Mouse (Mus musculus): ENCODE data around the gene Foxf2.
A peak's percentile ranks its signal among the peaks of the same experiment; 100 is the strongest.

Gene Foxf2

DNA sequence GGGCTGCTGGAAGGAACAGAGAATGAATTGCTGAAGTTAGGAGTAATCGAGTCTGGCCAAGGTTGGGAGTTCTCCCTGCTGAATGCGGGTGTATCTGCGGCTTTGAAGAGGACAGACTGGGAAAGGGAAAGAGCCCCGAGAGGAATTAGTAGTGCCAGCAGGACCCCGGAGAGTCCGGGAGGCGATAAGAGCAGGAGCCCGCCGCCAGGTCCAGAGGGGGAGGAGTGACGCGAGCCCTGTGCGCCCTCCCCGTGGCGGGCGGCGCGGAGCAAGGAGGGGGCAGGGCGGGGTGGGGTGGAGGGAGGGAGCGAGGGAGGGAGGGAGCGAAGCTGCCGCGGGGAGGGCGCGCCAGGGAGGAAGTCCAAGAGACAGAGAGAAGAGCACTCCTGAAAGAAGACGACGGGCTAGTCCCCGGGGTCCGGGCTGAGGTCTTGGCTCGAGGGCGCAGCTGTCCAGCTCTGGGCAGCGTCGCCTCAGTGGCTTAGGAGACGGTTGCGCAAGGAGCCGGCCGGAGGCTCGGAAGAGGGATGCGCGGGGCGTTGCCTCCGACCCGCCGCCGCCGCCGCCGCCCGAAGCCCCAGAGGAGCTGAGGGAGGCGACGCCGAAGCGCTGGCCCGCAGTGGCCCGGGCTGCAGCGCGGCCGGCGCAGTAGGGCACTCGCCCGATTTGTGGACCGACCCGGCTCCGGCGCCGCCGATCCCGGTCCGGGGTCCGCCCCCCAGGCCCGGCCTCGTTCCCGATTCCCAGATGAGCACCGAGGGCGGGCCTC lies at the start of gene Foxf2:
Gene Foxf2, plus strand, starts transcription at position 484 of the 769 bp plus-strand sequence.
- no peak for DNase-seq (ENCODE audit: low read depth, low spot score)

DNA sequence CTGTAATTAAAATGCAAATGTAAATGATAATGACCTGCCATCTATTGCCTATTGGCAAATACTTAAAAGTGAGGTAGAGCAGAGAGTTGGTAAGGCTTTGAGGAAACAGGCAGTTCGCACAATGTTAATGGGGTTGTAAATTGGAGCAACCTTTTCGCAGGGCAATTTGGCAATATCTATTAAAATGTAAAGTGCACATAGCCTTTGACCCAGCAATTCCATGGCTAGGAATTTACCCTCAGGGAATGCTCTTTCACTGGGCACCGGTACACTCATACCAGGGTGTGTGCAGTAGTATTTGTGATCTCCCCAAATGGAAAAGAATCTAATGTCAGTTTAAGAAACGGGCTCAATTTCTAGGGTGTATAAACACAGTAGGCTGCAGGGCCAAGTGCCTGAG lies 48.9 kb upstream of the Foxf2 start:
- DNase-seq (ENCODE audit: low read depth, low spot score) = no peak

DNA sequence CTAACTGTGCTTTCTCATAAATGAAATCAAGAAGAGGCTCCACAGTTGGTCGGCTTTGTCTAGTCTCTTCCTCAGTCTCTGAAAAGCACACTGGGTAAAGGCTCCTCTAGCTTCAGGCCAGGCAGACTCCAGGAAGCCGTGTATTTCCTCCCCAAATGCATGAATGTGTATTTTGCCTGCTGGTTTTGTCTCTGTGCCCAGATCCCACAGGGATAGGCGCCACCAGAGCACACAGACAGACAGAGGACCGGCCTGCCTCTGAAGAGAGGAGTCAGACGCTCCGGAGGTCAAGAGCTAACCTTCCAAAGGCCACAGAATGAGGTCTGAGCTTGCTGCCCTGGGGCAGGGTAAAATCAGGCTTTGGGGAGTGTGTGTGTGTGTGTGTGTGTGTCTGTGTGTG lies 48.0 kb upstream of the Foxf2 start:
- no peak for DNase-seq (ENCODE audit: low read depth, low spot score)

DNA sequence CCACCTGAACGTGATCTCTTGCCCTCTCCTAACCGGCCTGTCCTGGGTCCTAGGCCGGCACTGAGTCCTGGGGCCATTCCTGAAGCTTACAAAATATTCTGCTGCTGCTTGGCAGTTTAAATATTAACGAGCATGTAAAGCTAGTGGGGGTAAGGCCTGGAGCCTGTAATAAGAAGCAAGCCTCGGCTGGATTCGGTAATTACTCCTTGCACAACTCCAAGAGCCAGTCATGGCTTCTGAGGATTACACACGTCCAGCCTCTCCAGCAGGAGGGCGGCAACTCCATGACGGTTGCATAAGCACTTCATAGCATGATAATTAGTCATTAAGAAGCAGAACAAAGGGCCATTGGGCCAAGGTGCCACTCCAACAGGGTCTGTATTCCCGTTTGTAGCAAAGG lies 47.2 kb upstream of the Foxf2 start:
- no peak for DNase-seq (ENCODE audit: low read depth, low spot score)

DNA sequence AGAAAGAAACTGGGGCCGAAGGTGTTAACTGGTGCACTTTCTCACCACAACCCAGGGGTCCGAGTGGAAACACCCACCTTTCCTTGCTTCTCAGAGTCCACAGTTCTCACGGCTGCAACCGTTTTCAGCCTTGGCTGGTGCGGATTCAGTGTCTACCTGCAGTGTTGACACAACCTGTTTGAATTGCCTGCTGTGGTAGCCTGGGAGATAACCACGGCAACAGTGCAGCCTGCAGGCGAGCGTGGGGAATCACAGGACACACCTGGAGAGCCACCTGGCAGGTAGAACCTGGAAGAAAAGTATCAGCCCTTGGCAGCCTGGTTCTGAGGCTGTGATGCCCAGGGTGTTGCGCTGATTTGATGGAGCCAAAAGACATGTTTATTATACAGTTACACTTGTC lies 45.8 kb upstream of the Foxf2 start:
- DNase-seq (ENCODE audit: low read depth, low spot score) = peak; percentile 8

DNA sequence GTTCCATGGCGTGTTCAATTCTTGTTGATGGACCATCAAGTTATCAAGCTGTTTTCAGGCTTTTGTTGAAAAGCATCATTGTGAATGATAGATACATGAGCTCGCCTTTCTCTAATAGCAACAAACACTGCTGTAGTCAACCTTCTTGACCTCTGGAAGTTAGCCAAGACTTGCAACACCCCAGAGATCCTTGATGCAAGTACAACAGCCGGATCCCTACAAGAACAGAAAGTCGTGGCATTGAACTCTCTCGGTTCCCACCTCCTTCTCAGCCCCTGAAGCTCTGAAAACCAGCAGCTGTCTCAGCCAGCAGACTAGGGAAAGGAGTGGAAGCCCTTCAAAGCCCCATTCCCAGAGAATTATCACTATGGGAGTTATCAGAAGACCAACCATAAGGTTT lies 38.3 kb upstream of the Foxf2 start:
- DNase-seq (ENCODE audit: low read depth, low spot score) = no peak

DNA sequence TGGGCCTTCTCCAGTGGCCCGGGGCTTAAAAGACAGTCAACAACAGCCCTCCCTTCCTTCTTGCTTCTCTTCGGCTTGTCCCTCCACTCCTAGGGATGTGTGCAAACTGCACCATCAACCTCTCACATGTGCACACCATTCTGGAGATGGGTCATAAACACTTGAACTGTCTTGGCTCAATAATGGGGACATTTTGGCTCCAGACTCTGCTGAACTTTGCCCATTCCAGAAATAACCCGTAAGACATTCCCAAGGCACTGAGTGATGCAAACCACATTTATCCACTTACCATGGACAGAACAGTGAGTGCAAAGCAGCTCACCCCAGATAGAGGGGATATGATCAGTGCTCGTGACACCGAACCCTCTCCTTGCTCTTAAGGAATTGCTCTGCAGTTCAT lies 26.0 kb upstream of the Foxf2 start:
- DNase-seq (ENCODE audit: low read depth, low spot score) = no peak

DNA sequence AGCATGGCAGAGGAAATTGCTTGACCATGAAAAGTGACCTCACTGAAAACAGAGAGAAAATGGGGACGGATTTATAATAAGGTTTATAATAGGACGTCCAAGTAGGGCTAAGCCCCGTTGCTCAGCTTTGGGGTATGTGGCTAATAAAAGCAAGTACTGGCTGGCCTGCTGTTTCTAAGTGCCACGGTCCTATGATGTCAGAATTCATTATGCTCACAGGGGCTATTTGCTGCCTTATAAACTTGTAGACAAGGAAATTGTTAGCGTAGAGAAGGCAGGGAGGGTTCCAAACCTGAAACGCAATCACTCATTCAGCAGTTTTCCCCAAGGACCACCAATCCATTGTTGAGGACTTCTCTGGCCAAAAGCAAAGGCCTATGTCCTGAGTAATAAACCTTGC lies 21.7 kb upstream of the Foxf2 start:
- DNase-seq (ENCODE audit: low read depth, low spot score) = no peak

DNA sequence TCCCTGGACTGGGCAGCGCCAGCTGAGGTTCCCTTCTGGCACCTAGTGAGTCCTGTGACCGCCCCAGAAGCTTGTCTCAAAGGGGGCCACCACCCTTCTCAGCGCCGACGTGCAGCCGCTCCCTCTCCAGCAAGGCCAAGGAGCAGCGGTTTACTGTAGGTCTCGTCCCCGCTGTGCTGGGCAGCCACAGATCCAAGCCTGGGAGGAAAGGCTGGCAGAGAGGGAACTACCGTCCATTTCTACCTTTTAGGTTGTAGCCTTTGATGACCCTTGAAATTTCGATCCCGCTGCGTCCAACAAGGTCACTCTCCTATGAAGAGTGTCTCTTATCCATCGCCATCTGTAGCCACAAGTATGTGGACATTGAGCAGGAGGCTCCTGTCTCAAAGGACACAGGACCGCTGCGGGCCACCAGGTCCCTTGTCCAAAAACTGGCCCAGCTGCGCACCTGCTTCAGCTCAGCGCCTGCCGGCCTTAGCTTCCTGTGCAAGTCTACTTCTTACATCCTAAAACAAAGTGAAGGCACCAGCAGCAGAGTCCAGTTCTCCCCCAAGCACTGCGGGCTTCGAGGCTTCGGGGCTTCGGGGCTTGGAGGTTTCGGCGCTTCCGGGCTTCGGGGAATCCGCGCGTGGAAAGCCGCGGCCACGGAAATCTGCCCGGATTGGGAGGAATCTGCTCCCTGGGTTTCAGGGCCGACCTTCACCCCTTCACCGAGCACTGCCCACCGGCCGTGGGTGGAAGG lies 10.7 kb upstream of the Foxf2 start:
- no peak for DNase-seq (ENCODE audit: low read depth, low spot score)

DNA sequence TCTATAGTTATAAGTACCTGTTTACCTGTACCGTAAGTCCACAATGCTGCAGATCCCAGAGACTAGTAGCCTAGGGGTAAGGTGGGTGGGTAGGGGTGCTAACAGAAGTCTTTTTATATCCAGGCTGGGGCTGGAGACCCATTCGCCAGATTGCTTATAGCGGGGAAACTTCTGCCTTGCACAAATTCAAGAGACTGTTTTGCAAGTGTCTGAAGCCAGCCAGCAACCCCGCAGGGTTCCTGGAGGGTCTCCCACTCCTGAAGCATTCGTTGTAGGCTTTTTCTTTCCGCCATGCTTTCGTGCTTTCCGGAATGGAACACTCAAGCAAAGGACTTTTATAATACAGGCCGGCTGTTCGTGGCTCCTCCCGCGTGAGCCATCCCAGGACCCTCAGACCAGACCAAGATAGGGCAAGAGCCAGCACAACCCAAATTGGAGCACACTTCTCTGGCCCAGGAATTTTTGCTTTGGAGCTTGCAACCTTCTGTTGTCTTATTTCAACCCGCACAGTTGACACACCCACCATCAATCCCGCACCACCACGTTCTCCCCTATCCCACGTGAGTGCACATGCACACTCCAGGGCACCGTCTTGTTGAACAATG lies 10.0 kb upstream of the Foxf2 start:
- DNase-seq (ENCODE audit: low read depth, low spot score) = no peak

DNA sequence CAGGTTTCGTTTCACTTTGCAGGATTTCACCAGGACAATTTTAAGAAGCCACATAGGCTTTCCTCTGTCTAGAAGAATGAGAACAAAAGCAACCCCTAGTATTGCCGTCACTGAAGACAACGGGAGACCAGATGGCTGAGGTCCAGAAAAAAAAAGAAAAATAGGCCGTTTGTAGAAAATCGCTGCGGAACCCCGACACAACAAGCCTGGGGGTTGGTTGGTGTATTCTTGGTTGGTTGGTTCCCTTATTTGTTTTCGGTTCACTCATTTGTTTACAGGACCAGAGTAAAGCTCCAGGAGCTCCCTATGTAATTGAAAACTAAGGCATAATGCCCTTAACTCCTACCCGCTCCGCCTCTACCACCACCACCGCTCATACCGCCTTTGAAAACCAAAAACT lies 7.6 kb upstream of the Foxf2 start:
- DNase-seq (ENCODE audit: low read depth, low spot score) = peak; percentile 71

DNA sequence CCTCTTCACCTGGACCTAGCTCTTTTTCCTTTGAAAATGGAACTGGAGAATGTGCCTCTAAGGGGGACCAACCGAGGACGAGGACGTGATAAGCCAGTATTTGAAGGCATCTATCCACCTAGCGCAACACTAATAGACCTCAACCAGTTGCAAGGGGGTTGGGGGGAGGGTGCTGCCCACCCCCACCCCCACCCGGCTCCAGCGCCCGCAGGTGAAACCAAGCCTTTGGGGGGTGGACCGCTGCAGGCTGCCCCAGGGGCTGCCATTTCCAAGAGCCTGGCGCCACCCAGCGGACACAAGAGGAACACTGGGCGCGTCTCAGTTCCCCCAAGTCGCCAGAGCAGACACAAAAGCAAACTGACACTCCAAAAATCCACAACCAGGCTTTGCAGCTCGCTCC lies 7.2 kb upstream of the Foxf2 start:
- peak; percentile 84 for DNase-seq (ENCODE audit: low read depth, low spot score)

DNA sequence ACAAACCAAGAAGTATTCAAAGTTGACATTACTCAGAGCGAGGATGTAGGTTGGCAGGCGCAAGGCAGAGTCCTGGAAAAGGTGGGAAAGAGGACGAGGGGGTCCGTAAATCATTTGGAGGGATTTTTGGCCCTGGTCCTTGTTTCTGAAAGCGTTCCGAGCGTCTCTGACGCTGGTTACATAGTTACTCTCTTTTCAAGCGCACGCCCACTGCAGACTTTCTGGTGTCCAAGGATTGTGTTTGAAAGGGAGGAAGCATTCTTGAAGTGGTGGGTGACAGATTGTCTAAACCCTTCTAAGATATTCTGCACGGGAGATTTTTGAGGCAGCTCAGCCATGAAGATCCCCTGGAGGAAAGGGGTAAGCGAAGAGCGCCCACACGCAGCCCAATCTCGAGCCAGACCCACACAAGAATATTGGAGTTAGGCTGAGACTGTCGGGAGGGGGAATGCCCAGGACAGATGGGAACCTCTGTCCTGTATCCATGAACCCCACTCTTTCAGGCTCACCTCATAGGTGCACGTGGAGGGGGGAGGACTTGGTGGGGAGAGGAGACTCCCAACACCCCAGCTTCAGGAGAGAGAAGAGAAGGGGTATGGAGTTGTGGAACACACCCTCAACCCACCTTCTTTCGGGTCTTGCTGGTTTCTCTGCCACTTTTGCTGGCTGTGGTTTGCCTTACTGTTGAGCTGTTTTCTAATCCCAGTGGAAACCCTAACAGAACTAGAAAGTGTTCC lies 6.5 kb upstream of the Foxf2 start:
- DNase-seq (ENCODE audit: low read depth, low spot score) = no peak

DNA sequence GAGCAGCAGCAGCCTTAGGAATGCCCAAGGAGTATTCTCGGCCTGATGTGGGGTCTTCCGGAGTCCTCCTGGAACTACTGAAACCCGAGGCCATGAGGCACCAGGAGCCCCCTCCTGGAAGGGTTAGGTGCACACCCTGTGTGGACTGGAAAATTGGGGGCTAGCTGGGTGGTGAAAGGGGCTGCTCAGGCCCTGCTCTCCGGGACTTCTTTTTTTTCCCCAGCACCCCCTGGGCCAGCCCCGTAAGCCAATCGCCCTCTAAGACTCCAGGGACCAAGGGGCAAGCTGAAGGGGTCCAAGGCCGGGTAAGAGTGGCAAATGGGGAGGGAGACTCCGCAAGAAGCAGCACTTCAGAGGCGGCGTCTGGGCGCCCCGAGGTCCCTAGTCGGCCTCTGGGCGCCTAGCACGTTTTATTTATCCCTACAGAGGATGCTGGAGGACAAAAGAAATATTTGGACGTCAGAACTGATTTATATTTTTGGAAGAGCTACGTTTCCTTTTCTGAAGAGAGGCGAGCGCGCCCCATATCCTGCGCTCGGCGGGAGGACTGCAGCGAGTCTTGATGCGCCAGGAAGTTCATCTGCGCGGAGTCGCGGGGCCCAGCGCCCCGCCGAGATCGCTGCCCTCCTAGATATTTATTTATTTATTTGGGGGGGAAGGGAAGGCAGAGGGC lies 5.7 kb upstream of the Foxf2 start:
- no peak for DNase-seq (ENCODE audit: low read depth, low spot score)

DNA sequence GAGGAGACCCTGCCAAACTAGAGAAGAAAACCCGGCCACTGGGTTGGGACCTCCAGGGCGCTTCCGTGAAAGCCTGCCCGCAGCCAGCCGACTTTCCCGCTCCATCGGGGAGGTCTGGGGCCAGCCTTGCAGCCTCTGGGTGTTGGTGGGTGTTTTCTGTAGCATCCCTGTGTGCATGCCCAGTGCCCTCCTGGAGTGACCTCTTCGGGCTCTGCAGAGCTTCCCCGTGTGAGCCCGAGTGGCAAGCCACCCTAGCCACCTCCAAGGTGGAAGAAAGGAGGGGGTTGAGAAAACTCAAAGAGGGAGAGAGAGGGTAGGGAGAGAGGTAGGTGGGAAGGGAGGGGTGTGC lies 5.1 kb upstream of the Foxf2 start:
- no peak for DNase-seq (ENCODE audit: low read depth, low spot score)

DNA sequence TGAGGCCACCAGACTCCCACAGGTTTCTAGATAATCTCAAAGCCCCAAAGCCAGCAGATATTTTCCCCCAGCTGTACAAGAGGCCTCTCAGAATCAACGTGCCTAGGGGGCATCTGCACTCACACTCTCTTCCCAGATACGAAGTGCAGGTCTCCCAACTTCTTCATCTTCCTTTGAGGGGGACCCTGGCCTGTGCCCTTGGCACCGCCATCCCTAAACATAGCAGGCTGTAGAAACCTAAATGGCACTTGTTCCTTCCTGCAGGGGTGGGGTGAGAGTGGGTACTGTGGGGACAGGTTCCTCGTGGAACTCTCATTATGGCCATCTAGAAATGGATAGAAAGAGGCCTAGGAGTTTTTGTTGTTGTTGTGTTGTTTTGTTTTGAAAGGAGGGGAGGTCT lies 4.7 kb upstream of the Foxf2 start:
- no peak for DNase-seq (ENCODE audit: low read depth, low spot score)

DNA sequence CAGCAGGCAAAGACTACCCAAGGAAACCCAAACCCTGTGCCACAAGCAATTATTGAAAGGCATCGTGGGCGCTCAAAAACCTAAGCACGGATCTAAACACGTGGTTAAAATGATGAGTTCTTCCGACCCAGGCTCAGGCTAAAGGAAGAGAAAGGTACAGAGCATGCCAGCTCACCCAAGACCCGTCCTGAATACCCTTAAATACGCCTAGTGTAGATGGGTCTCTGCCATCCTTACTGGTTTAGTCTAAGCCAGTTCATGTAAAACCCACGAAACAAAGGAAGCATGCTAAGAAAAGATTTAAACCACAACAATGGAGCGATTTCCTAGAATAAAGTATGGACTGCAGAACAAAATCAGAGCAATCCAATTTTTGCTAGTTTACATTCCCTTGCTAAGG lies 3.9 kb upstream of the Foxf2 start:
- no peak for DNase-seq (ENCODE audit: low read depth, low spot score)

DNA sequence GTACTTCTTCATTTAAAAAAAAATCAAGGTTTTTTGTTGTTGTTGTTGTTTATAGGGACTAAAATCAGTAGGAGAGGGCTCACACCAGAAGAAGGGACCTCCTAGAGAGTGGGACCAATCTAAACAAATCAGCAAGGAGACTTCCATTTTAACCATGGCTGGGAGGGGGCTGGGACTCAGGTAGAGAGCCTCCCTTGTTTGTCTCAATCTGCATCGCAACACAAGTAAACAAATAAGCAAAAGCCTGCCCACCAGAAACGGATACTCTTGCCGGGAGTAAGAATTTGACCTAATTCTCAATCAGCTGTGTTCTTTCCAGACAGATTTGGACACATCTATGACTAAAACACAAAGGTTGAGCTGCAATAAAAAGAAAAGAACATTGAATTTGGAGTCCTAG lies 3.2 kb upstream of the Foxf2 start:
- no peak for DNase-seq (ENCODE audit: low read depth, low spot score)

DNA sequence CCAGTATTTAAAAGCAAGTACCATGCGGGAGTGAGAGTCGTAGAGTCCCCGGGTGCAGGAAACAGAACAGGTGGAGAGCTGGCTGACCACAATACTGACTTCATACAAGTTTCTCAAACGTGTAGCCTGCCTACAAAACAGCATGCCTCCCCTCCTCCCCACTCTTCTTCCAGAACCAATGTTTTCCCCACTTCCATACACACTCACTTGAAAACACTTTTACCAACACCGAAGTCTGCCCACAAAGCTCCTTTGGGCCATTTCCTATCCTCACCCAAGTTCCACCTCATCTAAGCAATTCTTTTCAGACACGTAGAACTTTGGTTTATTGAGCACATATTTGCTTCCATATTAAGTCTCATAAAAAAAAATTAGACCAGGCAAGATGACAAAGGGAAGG lies 2.3 kb upstream of the Foxf2 start:
- no peak for DNase-seq (ENCODE audit: low read depth, low spot score)

DNA sequence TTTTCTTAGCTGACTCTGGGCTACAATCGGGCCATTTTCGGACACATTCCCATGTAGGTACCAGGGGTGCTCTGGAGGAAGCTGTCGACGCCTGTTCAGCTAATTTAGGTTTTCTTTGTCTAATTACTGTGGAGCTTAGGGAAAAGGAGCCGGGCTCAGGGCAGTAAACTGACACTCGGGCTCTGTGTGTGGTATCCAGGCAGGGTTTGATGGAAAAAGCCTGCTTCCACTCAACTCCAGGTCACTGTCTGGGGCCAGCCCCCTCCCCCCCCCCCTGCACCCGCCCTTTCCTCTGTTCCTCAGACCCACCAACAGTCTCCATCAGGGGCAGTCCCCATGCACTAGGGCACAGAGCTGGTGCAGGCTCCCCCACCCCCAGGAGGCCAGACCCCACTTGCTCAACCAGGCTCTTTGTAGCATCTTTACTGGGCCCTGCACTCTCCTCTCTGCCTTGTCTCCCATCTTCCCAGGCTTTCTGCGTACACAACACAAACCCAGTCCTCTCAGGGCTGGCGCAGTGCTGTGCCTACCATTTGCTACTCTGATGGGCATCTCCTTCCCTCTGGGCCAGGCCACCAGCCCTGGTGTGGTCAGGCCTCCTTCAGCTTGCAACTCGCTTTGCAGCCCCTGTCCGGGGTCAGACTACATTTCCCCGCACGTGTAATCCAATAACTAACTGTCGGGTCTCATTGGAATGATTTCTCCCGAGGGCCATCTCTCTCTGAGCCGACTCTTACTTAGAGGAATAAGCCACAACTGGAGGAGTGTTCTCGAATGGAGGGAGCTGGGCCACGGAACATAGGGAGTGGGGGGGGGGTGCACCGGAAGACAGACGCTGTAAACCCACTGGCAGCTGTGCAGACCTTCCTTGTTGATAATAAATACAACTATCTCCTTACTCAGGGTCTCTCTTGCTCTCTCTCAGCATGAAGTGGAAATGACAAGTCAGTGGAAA lies 1.4 kb upstream of the Foxf2 start:
- DNase-seq (ENCODE audit: low read depth, low spot score) = no peak

DNA sequence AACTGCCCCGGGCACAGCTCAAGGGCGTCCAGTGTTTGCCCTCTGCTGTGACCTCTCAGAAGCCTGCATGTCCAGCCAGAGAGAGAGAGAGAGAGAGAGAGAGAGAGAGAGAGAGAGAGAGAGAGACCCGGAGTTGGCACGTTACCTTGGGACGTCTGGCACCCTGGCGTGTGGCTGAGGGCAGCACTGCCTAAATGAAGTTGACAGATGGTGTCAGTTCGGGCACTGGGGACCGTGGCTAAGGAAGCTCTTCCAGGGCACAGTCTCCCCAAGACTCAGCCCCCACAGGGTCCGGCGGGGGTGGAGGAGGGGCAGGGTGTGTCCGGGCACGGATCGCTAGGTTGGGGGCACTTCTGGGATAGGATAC lies 667 bp upstream of the Foxf2 start:
- DNase-seq (ENCODE audit: low read depth, low spot score) = no peak

All from A20 (cell line).